Mouse (Mus musculus) heart, embryonic 13.5 days (tissue): ENCODE measurements around the gene Olfr690. TPM values are rescaled to one million over a fixed set of nuclear protein-coding genes. Genes with fewer than 3 reads are reported as not detected.

Experiments used
- ATAC-seq: fragments of 200-750 bp; cut with Nextera tagmentation; 2 replicates; pipeline ENCODE4 v1.8.0; 2017; ENCODE audit warnings: moderate TSS enrichment; ENCODE audit not compliant: insufficient number of reproducible peaks, low FRiP score, low TSS enrichment; ENCODE audit errors: extremely low read depth
- H3K27ac ChIP-seq: fragments of 300-500 bp; sonication (generic); replicated peaks from 2 replicates; pipeline ENCODE4 v1.5.1; 2015; ENCODE audit warnings: moderate library complexity, mild to moderate bottlenecking, inconsistent platforms
- H3K27me3 ChIP-seq: fragments of 300-500 bp; sonication (generic); replicated peaks from 2 replicates; pipeline ENCODE4 v1.6.1; 2015; ENCODE audit warnings: mild to moderate bottlenecking, inconsistent platforms
- H3K36me3 ChIP-seq: fragments of 300-500 bp; sonication (generic); 2 replicates; pipeline ENCODE4 v1.6.1; 2015; ENCODE audit warnings: mild to moderate bottlenecking, inconsistent platforms
- H3K4me1 ChIP-seq: fragments of 300-500 bp; sonication (generic); 2 replicates; pipeline ENCODE4 v1.6.1; 2015; ENCODE audit warnings: inconsistent platforms
- H3K4me2 ChIP-seq: fragments of 300-500 bp; sonication (generic); 2 replicates; pipeline ENCODE4 v1.6.1; 2015; ENCODE audit warnings: inconsistent platforms, mild to moderate bottlenecking, moderate library complexity
- H3K4me3 ChIP-seq: fragments of 300-500 bp; sonication (generic); 2 replicates; pipeline ENCODE4 v1.5.1; 2015; ENCODE audit warnings: moderate library complexity, mild to moderate bottlenecking, inconsistent platforms
- H3K9ac ChIP-seq: fragments of 300-500 bp; sonication (generic); 2 replicates; pipeline ENCODE4 v1.6.1; 2015; ENCODE audit warnings: inconsistent platforms, mild to moderate bottlenecking, moderate library complexity
- H3K9me3 ChIP-seq: fragments of 300-500 bp; sonication (generic); 2 replicates; pipeline ENCODE4 v1.6.1; 2016; ENCODE audit warnings: inconsistent platforms
- WGBS: fragments of 180-500 bp; shearing (Covaris S2); methylation state at CpG from one replicate; pipeline ENCODE4 v1.1.7; 2015; ENCODE audit warnings: mixed read lengths; 5-methylcytosine and 5-hydroxymethylcytosine counted together
- polyA plus RNA-seq: library from polyadenylated mRNA; unstranded; fragments of >200 nt; fragmentation: Nextera tagmentation; extraction: Ambion mirVana; gene quantifications from 2 replicates; pipeline ENCODE4 v1.2.1, GENCODE M21; 2015

The Olfr690 gene
- polyA plus RNA-seq, 1 experiment from 2014 or later = not detected

- ATAC-seq = no peak
- no peak overlapping the region for H3K4me2 ChIP-seq
- 68% methylated on average over 2 of the region's 2 CpGs for WGBS
- no peaks in the 10 kb centered on the region for H3K4me1 ChIP-seq
- H3K27me3 ChIP-seq = no peaks in the 10 kb centered on the region
- no peak overlapping the region for H3K4me3 ChIP-seq
- no peak overlapping the region for H3K27ac ChIP-seq
- H3K36me3 ChIP-seq = no peaks in the 10 kb centered on the region
- H3K9ac ChIP-seq = no peak overlapping the region
- H3K9me3 ChIP-seq = no peaks in the 10 kb centered on the region
These were observed 8.8 kb upstream of the Olfr690 start for GRCm38 (mm10) chr7:105342752-105343151.

- no peaks in the 10 kb centered on the region for H3K27me3 ChIP-seq
- no peak within 1 kb of the TSS for H3K4me3 ChIP-seq
- no peaks in the 10 kb centered on the region for H3K4me1 ChIP-seq
- no peak within 1 kb of the TSS for H3K9ac ChIP-seq
- no peak within 1 kb of the TSS for H3K27ac ChIP-seq
- no peaks in the 10 kb centered on the region for H3K36me3 ChIP-seq
- no peak within 1 kb of the TSS for H3K4me2 ChIP-seq
- no peak for ATAC-seq
- 37% methylated on average over 1 of the region's 1 CpGs for WGBS
- H3K9me3 ChIP-seq = no peaks in the 10 kb centered on the region
These were observed 8.3 kb upstream of the Olfr690 start, which contains the start of gene Olfr691 for GRCm38 (mm10) chr7:105342170-105342569. Gene Olfr691 (minus strand): TSS chr7:105342270.

DNA sequence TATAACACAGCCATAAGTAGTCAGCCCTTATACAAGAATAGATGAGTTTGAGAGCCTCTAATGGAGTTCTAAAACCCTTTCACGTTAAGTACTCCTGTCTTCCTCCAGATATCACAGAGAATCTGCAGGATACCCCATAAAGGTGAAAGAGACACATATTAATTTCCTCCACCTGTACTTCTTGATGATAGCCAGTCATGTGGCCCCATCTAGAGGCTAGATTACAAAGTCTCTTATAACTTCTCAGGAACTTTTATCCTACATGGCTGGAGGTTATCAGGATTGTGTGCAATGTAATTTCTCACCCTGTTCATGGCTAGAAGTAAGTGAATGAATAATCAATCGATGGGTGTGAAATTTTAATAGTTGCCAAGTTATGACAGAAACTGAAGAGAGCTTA lies 8.6 kb downstream of the Olfr690 start:
- Histone ChIP-seq H3K9ac (no peak overlapping the region), H3K36me3 (no peaks in the 10 kb centered on the region), H3K4me1 (no peaks in the 10 kb centered on the region), H3K4me2 (no peak overlapping the region), H3K27ac (no peak overlapping the region), H3K4me3 (no peak overlapping the region), H3K27me3 (no peaks in the 10 kb centered on the region), H3K9me3 (no peaks in the 10 kb centered on the region)
- ATAC-seq = no peak
- WGBS = 54% methylated on average over 2 of the region's 2 CpGs

- ATAC-seq = no peak
- Histone ChIP-seq H3K4me2 (no peak within 1 kb of the TSS), H3K4me1 (no peaks in the 10 kb centered on the region), H3K9me3 (peaks cover 2% of the 10 kb centered on the region), H3K27me3 (no peaks in the 10 kb centered on the region), H3K36me3 (no peaks in the 10 kb centered on the region), H3K27ac (no peak within 1 kb of the TSS), H3K9ac (no peak within 1 kb of the TSS), H3K4me3 (no peak within 1 kb of the TSS)
- WGBS = 64% methylated on average over 1 of the region's 1 CpGs
These were observed 23.0 kb downstream of the Olfr690 start, which contains the start of gene Olfr689 for GRCm38 (mm10) chr7:105310865-105311264. Gene Olfr689 (plus strand): TSS chr7:105311165.

- H3K27ac ChIP-seq = no peak overlapping the region
- H3K9ac ChIP-seq = no peak overlapping the region
- ATAC-seq = no peak
- H3K9me3 ChIP-seq = no peaks in the 10 kb centered on the region
- no peaks in the 10 kb centered on the region for H3K36me3 ChIP-seq
- no peak overlapping the region for H3K4me3 ChIP-seq
- no peaks in the 10 kb centered on the region for H3K27me3 ChIP-seq
- no peaks in the 10 kb centered on the region for H3K4me1 ChIP-seq
- H3K4me2 ChIP-seq = no peak overlapping the region
These were observed 43.9 kb downstream of the Olfr690 start for GRCm38 (mm10) chr7:105290051-105290450.

DNA sequence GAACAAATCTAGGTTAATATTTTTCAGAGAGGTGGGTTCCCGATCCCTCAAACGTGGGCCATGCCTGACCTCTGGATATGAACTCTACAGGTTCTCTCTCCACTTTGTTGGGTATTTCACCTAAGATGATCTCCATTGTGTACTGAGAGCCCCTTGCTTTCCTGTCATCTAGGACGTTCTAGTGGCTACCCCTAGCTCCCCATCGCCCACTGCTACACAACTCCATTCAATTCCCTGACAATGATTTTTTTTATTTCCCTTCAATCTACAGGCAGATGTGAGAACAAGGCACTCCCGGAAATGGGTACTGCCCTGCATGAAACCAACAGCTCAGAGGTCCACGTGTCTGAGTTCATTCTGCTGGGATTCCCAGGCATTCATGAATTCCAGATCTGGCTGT lies 46.1 kb downstream of the Olfr690 start, which contains the start of gene Olfr688:
Gene Olfr688, plus strand, starts transcription at position 301 of the 400 bp plus-strand sequence.
- H3K27me3 ChIP-seq = no peaks in the 10 kb centered on the region
- H3K4me1 ChIP-seq = no peaks in the 10 kb centered on the region
- H3K4me2 ChIP-seq = no peak within 1 kb of the TSS
- H3K4me3 ChIP-seq = no peak within 1 kb of the TSS
- H3K27ac ChIP-seq = no peak within 1 kb of the TSS
- no peaks in the 10 kb centered on the region for H3K9me3 ChIP-seq
- no peak within 1 kb of the TSS for H3K9ac ChIP-seq
- ATAC-seq = no peak
- no peaks in the 10 kb centered on the region for H3K36me3 ChIP-seq
- 73% methylated on average over 6 of the region's 6 CpGs for WGBS

Other genes starting within 250 kb of the Olfr690 start
- gene Olfr680-ps1, start 241.3 kb downstream of the Olfr690 start, polyA plus RNA-seq = not detected in 2 replicates
- gene Olfr681, start 217.3 kb downstream of the Olfr690 start, polyA plus RNA-seq = not detected in 2 replicates
- gene Olfr683, start 187.1 kb downstream of the Olfr690 start, polyA plus RNA-seq = not detected in 2 replicates
- gene Olfr684, start 170.5 kb downstream of the Olfr690 start, polyA plus RNA-seq = not detected in 2 replicates
- gene Olfr685, start 148.1 kb downstream of the Olfr690 start, polyA plus RNA-seq = not detected in 2 replicates
- gene Olfr686, start 126.6 kb downstream of the Olfr690 start, polyA plus RNA-seq = not detected in 2 replicates
- gene Olfr688, start 46.0 kb downstream of the Olfr690 start, polyA plus RNA-seq = not detected in 2 replicates
- not detected in 2 replicates for gene Olfr689, start 22.9 kb downstream of the Olfr690 start, polyA plus RNA-seq
- not detected in 2 replicates for gene Olfr691, start 8.2 kb upstream of the Olfr690 start, polyA plus RNA-seq
- not detected in 2 replicates for gene Olfr692, start 34.1 kb upstream of the Olfr690 start, polyA plus RNA-seq
- not detected in 2 replicates for gene Gm5901, start 40.9 kb upstream of the Olfr690 start, polyA plus RNA-seq
- 28.9 and 29.6 TPM in 2 replicates for gene Fam160a2, start 66.0 kb upstream of the Olfr690 start, polyA plus RNA-seq
- not detected in 2 replicates for gene Cnga4, start 70.5 kb upstream of the Olfr690 start, polyA plus RNA-seq
- gene Cckbr, start 91.6 kb upstream of the Olfr690 start, polyA plus RNA-seq = 0.11 and 0.18 TPM in 2 replicates
- gene Cavin3, start 148.2 kb upstream of the Olfr690 start, polyA plus RNA-seq = 74.7 and 80.5 TPM in 2 replicates
- 50.0 and 55.7 TPM in 2 replicates for gene Smpd1, start 220.3 kb upstream of the Olfr690 start, polyA plus RNA-seq
- 45.6 and 48.3 TPM in 2 replicates for gene Apbb1, start 247.5 kb upstream of the Olfr690 start, polyA plus RNA-seq